Mouse (Mus musculus) C2C12 (cell line): ENCODE results near the gene Sell. TPM values are rescaled to one million over a fixed set of nuclear protein-coding genes. Genes with fewer than 3 reads are reported as not detected.
"Not testable (repeated sequence)": the region's sequence is repeated elsewhere in the genome, so short reads cannot be mapped to it uniquely, and the experiment has no call there.

Source experiments
- H3K27me3 ChIP-seq: one replicate; pipeline ENCODE4 v1.6.1; 2011; ENCODE audit not compliant: control insufficient read depth, insufficient read depth, insufficient read length
- H3K36me3 ChIP-seq: one replicate; pipeline ENCODE4 v1.6.1; 2011; ENCODE audit not compliant: control insufficient read depth, insufficient read depth
- H3K4me3 ChIP-seq: one replicate; pipeline ENCODE4 v1.5.1; 2011; ENCODE audit warnings: mild to moderate bottlenecking, control low read depth; ENCODE audit not compliant: poor library complexity, insufficient read depth, severe bottlenecking
- H3K79me2 ChIP-seq: one replicate; pipeline ENCODE4 v1.6.1; 2011; ENCODE audit not compliant: control insufficient read depth, insufficient read depth
- H3K79me3 ChIP-seq: one replicate; pipeline ENCODE4 v1.6.1; 2011; ENCODE audit warnings: low read depth, control low read depth
- H3ac ChIP-seq: one replicate; pipeline ENCODE3; 2011; ENCODE audit warnings: low read depth; ENCODE audit not compliant: control insufficient read depth, insufficient read length
- CEBPB ChIP-seq: IDR thresholded peaks from one replicate; pipeline ENCODE4 v1.6.1; 2011; ENCODE audit warnings: low read depth, mild to moderate bottlenecking, control low read depth, moderate library complexity
- CTCF ChIP-seq: IDR thresholded peaks from one replicate; pipeline ENCODE4 v1.5.1; 2011; ENCODE audit not compliant: control insufficient read depth, insufficient read depth, insufficient read length
- FOSL1 ChIP-seq: IDR thresholded peaks from one replicate; pipeline ENCODE4 v1.8.0; 2011; ENCODE audit warnings: mild to moderate bottlenecking, low read length; ENCODE audit not compliant: poor library complexity, insufficient read depth, severe bottlenecking
- MAX ChIP-seq: IDR thresholded peaks from one replicate; pipeline ENCODE4 v1.6.1; 2011; ENCODE audit warnings: mild to moderate bottlenecking, control low read depth
- MYOD1 ChIP-seq: IDR thresholded peaks from one replicate; pipeline ENCODE4 v1.6.1; 2011; ENCODE audit warnings: low read depth; ENCODE audit not compliant: control insufficient read depth, insufficient read length
- MYOG ChIP-seq: IDR thresholded peaks from one replicate; pipeline ENCODE4 v1.6.1; 2011; ENCODE audit not compliant: control insufficient read depth, insufficient read length; ENCODE audit errors: extremely low read depth
- USF1 ChIP-seq: IDR thresholded peaks from one replicate; pipeline ENCODE4 v1.6.1; 2011; ENCODE audit warnings: low read depth, mild to moderate bottlenecking, control low read depth, moderate library complexity
- long read RNA-seq, 2 experiments: library from polyadenylated mRNA; unstranded; transcript quantifications; one replicate each; pipeline ENCODE4 v2.0.0; 2019 to 2020
- polyA plus RNA-seq: library from polyadenylated mRNA; unstranded; fragments of >200 nt; fragmentation: generic; extraction: Trizol; gene quantifications from one replicate; pipeline ENCODE4 v1.2.1, GENCODE M21; 2012; ENCODE audit warnings: missing spikeins

Sell gene
- 0.02 TPM for polyA plus RNA-seq
- long read RNA-seq, experiment 1 = 0 reads
- long read RNA-seq, experiment 2 = 0 reads

- TF ChIP-seq MYOD1 (no peak), FOSL1 (no peak), CEBPB (no peak), MYOG (no peak), USF1 (no peak), MAX (no peak), CTCF (no peak)
- Histone ChIP-seq H3ac (no peak within 1 kb of the TSS), H3K79me3 (no peaks in the 10 kb centered on the region), H3K4me3 (no peak within 1 kb of the TSS), H3K36me3 (no peaks in the 10 kb centered on the region), H3K27me3 (no peaks in the 10 kb centered on the region), H3K79me2 (no peaks in the 10 kb centered on the region)
These were observed at the start of gene Sell for GRCm38 (mm10) chr1:164061925-164062324. Sell (plus strand) TSS chr1:164061982.

- Histone ChIP-seq H3K36me3 (no peaks in the 10 kb centered on the region), H3K4me3 (no peak overlapping the region), H3K27me3 (no peaks in the 10 kb centered on the region), H3ac (no peak overlapping the region), H3K79me2 (no peaks in the 10 kb centered on the region), H3K79me3 (no peaks in the 10 kb centered on the region)
- TF ChIP-seq USF1 = no peak
- no peak for TF ChIP-seq FOSL1
- no peak for TF ChIP-seq MAX
- no peak for TF ChIP-seq MYOD1
- no peak for TF ChIP-seq CEBPB
- no peak for TF ChIP-seq CTCF
- TF ChIP-seq MYOG = no peak
These were observed 47.2 kb upstream of the Sell start for GRCm38 (mm10) chr1:164014616-164015015.

GRCm38 (mm10) chr1:164018221-164018896 lies 43.4 kb upstream of the Sell start:
- Histone ChIP-seq H3K79me3 (no peaks in the 10 kb centered on the region), H3K79me2 (no peaks in the 10 kb centered on the region), H3ac (no peak overlapping the region), H3K36me3 (no peaks in the 10 kb centered on the region), H3K4me3 (no peak overlapping the region), H3K27me3 (no peaks in the 10 kb centered on the region)
- TF ChIP-seq MAX (no peak), USF1 (no peak), CEBPB (no peak), CTCF (no peak), FOSL1 (no peak), MYOD1 (no peak), MYOG (no peak)

GRCm38 (mm10) chr1:164019789-164020188 lies 42.0 kb upstream of the Sell start:
- Histone ChIP-seq H3K79me3 (no peaks in the 10 kb centered on the region), H3K27me3 (no peaks in the 10 kb centered on the region), H3K79me2 (no peaks in the 10 kb centered on the region), H3ac (no peak overlapping the region), H3K4me3 (no peak overlapping the region), H3K36me3 (no peaks in the 10 kb centered on the region)
- TF ChIP-seq CEBPB (no peak), MAX (no peak), USF1 (no peak), MYOD1 (no peak), CTCF (no peak), FOSL1 (no peak), MYOG (no peak)

- not testable (repeated sequence) for H3K79me2 ChIP-seq, H3K4me3 ChIP-seq, H3ac ChIP-seq, H3K27me3 ChIP-seq, H3K79me3 ChIP-seq, H3K36me3 ChIP-seq
These were observed 41.0 kb upstream of the Sell start for GRCm38 (mm10) chr1:164020746-164021145.

- H3K79me3 ChIP-seq, H3K36me3 ChIP-seq, H3K79me2 ChIP-seq, H3K4me3 ChIP-seq, H3ac ChIP-seq, H3K27me3 ChIP-seq: not testable (repeated sequence)
These were observed 39.7 kb upstream of the Sell start for GRCm38 (mm10) chr1:164022106-164022505.
